8 mouse cellular contexts compared by ENCODE assay signal in the genomic region with DNA sequence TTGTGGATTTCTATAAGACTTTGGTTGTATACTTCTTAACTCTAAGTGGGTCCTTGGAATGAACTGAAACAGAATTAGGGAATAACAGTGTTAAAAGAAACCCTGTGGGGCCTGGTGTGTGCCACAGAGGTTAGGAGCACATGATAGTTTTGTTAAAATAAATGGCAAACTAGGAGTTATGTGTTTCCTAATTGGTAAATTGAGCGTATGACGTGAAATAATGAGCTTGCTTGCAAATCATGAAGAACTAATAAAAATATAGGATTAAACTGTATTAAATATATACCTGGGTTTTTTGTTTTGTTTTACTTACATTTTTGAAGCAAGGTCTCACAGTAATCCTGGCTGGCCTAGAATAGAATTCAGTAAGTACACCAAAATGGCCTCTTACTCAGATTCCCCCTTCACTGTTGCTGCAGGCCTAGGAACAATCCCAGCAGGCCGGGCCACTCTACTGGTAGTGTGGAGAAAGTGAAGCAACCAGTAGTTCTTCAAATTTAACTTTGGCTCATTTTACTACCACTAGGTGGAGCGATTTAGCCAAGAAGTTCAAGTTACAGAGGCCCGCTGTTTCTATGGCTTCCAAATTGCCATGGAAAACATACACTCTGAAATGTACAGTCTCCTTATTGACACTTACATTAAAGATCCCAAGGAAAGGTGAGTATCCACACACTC. TPM values are rescaled to one million over a fixed set of nuclear protein-coding genes. Genes with fewer than 3 reads are reported as not detected.
DNase-seq lines count a peak whose midpoint lies in the region; ATAC-seq and TF ChIP-seq lines count a peak whose summit lies in the region.

No protein-coding gene starts in this region.

- DNase-seq in frontal cortex, postnatal 25 days (ENCODE audit: low spot score in 2 of 2), result no peak
- peak; percentile 67 for DNase-seq in WW6 (ENCODE audit: low read depth, low spot score)
- DNase-seq in heart, postnatal 0 days (ENCODE audit: low spot score), result peak; percentile 92
- DNase-seq in kidney, postnatal 4 days, result peak; percentile 71 to 82
- peak; percentile 61 for DNase-seq in lung, postnatal 14 days
- DNase-seq in right cerebral cortex, adult 2 months (ENCODE audit: low spot score in 2 of 2), result peak; percentile 27 to 39

- H3K4me2 ChIP-seq in embryonic facial prominence, embryonic 12.5 days (replicated peaks), result peak overlapping the region; percentile 90
- H3K4me2 ChIP-seq in heart, postnatal 0 days (ENCODE audit: low read depth, low read length), result peak overlapping the region; percentile 88

- 34% methylated on average over 5 of the region's 5 CpGs for WGBS in embryonic facial prominence, embryonic 12.5 days
- WGBS in heart, postnatal 0 days, result 31% methylated on average over 5 of the region's 5 CpGs

- H3K4me1 ChIP-seq in embryonic facial prominence, embryonic 12.5 days, result peaks cover 25% of the 10 kb centered on the region; the same call in 1 of the 2 replicates
- H3K4me1 ChIP-seq in heart, postnatal 0 days (ENCODE audit: control insufficient read depth, insufficient read depth), result peaks cover 21% of the 10 kb centered on the region

- no peaks in the 10 kb centered on the region for H3K27me3 ChIP-seq in embryonic facial prominence, embryonic 12.5 days
- no peaks in the 10 kb centered on the region for H3K27me3 ChIP-seq in heart, postnatal 0 days (ENCODE audit: control insufficient read depth, insufficient read depth, low read length)

- no peak overlapping the region for H3K27ac ChIP-seq in embryonic facial prominence, embryonic 12.5 days
- H3K27ac ChIP-seq in heart, postnatal 0 days (ENCODE audit: low read depth), result peak overlapping the region; percentile 71

- peak overlapping the region; percentile 85 for H3K9ac ChIP-seq in embryonic facial prominence, embryonic 12.5 days
- H3K9ac ChIP-seq in heart, postnatal 0 days (replicated peaks; ENCODE audit: low read depth, low read length), result 0 out of 2 replicates have a peak overlapping the region, but pooled peaks have one; percentile 64

- peaks cover 37% of the 10 kb centered on the region for H3K36me3 ChIP-seq in embryonic facial prominence, embryonic 12.5 days
- H3K36me3 ChIP-seq in heart, postnatal 0 days (replicated peaks; ENCODE audit: control insufficient read depth, insufficient read depth, low read length), result peaks cover 12% of the 10 kb centered on the region

- no peaks in the 10 kb centered on the region for H3K9me3 ChIP-seq in embryonic facial prominence, embryonic 12.5 days
- H3K9me3 ChIP-seq in heart, postnatal 0 days (replicated peaks; ENCODE audit: control insufficient read depth, low read length), result no peaks in the 10 kb centered on the region

- ATAC-seq in frontal cortex, adult (ENCODE audit: low TSS enrichment), result peak; percentile 58
- no peak for ATAC-seq in embryonic facial prominence, embryonic 12.5 days (ENCODE audit: insufficient number of reproducible peaks, insufficient read depth, low FRiP score, low TSS enrichment)
- ATAC-seq in heart, postnatal 0 days (ENCODE audit: insufficient read depth, low read depth), result peak; percentile 29; the same call in 1 of the 2 replicates

- peak overlapping the region; percentile 94 for H3K4me3 ChIP-seq in embryonic facial prominence, embryonic 12.5 days
- H3K4me3 ChIP-seq in heart, postnatal 0 days (ENCODE audit: low read depth, low read length), result peak overlapping the region; percentile 79

- TF ChIP-seq EP300 in heart, postnatal 0 days (IDR thresholded peaks at IDR 0.05; ENCODE audit: low read depth), result no peak

- peak; percentile 69 for TF ChIP-seq CTCF in heart, postnatal 0 days (IDR thresholded peaks at IDR 0.05; ENCODE audit: low read depth)

RNA-seq across cellular contexts. Expression of gene Rrm2, which starts 1.9 kb away (rescaled TPM):
- 289 and 307 TPM in 2 replicates for polyA plus RNA-seq in embryonic facial prominence, embryonic 12.5 days (2016; fragmentation: Nextera tagmentation; extraction: Ambion mirVana)
- 76.8 and 78.0 TPM in 2 replicates for total RNA-seq in heart, postnatal 0 days (2014; rRNA removed; ENCODE audit: low replicate concordance)
- polyA plus RNA-seq in heart, postnatal 0 days (2015; fragmentation: Nextera tagmentation; extraction: Ambion mirVana), result 81.8 and 90.3 TPM in 2 replicates

RNA-seq across cellular contexts. Expression of gene Cys1, which starts 28.4 kb away (rescaled TPM):
- polyA plus RNA-seq in embryonic facial prominence, embryonic 12.5 days (2016; fragmentation: Nextera tagmentation; extraction: Ambion mirVana), result 2.6 and 2.7 TPM in 2 replicates
- total RNA-seq in heart, postnatal 0 days (2014; rRNA removed; ENCODE audit: low replicate concordance), result 2.5 and 3.8 TPM in 2 replicates
- polyA plus RNA-seq in heart, postnatal 0 days (2015; fragmentation: Nextera tagmentation; extraction: Ambion mirVana), result 0.85 and 0.89 TPM in 2 replicates

RNA-seq across cellular contexts. Expression of gene Klf11, which starts 58.9 kb away (rescaled TPM):
- 13.6 and 13.8 TPM in 2 replicates for polyA plus RNA-seq in embryonic facial prominence, embryonic 12.5 days (2016; fragmentation: Nextera tagmentation; extraction: Ambion mirVana)
- 37.4 and 45.5 TPM in 2 replicates for total RNA-seq in heart, postnatal 0 days (2014; rRNA removed; ENCODE audit: low replicate concordance)
- 16.5 and 25.4 TPM in 2 replicates for polyA plus RNA-seq in heart, postnatal 0 days (2015; fragmentation: Nextera tagmentation; extraction: Ambion mirVana)

Comparison
In these comparisons a context has a peak if more than half of its experiments do, and no peak if none do; other contexts are left out.
1. DNase-seq: peak in WW6 (single experiment), heart, postnatal 0 days (single experiment), kidney, postnatal 4 days (2 of 2), lung, postnatal 14 days (single experiment) and right cerebral cortex, adult 2 months (2 of 2); none in frontal cortex, postnatal 25 days (0 of 2).